Mouse (Mus musculus) brain, embryonic 14.5 days (tissue): ENCODE results near the gene Bud13.

Experiments
- CTCF ChIP-seq: fragments of 200-500 bp; IDR thresholded peaks from 2 replicates; pipeline ENCODE4 v1.5.1; 2012; ENCODE audit warnings: inconsistent platforms, mild to moderate bottlenecking, moderate library complexity, borderline replicate concordance; ENCODE audit not compliant: insufficient read depth, insufficient read length; ENCODE audit errors: extremely low read depth
- POLR2A ChIP-seq: fragments of 200-500 bp; IDR thresholded peaks from 2 replicates; pipeline ENCODE4 v1.6.1; 2012; ENCODE audit warnings: mild to moderate bottlenecking, inconsistent platforms, borderline replicate concordance; ENCODE audit not compliant: poor library complexity, insufficient read depth, insufficient read length, severe bottlenecking; ENCODE audit errors: extremely low read depth

- TF ChIP-seq CTCF (no peak), POLR2A (no peak)
Observed at GRCm38 (mm10) chr9:46331301-46331700, 48.5 kb downstream of the Bud13 start.
